Mouse (Mus musculus): Measurements from ENCODE around the gene Cd28.

GRCm38 (mm10) chr1:60779176-60779575 lies 62.6 kb downstream of the Cd28 start:
- TF ChIP-seq CEBPB (IDR thresholded peaks at IDR 0.05; ENCODE audit: insufficient read depth, poor library complexity, severe bottlenecking) (no peak), E2F4 (IDR thresholded peaks at IDR 0.05; ENCODE audit: insufficient read depth) (no peak), REST (IDR thresholded peaks at IDR 0.05; ENCODE audit: insufficient read depth, insufficient read length) (no peak), POLR2A (IDR thresholded peaks at IDR 0.05; ENCODE audit: insufficient read length, low read depth) (no peak), SRF (IDR thresholded peaks at IDR 0.05; ENCODE audit: control insufficient read depth, insufficient read length, low read depth) (no peak), USF1 (IDR thresholded peaks at IDR 0.05; ENCODE audit: low read depth) (no peak), MAX (IDR thresholded peaks at IDR 0.05; ENCODE audit: low read depth) (no peak), MYOD1 (IDR thresholded peaks at IDR 0.05; ENCODE audit: control insufficient read depth in 1 of 3, insufficient read length in 2 of 3, low read depth in 2 of 3) (no peak), POLR2AphosphoS2 (IDR thresholded peaks at IDR 0.05; ENCODE audit: insufficient read length, low read depth) (no peak), TCF12 (IDR thresholded peaks at IDR 0.05; ENCODE audit: insufficient read depth, poor library complexity, severe bottlenecking) (no peak), TCF3 (IDR thresholded peaks at IDR 0.05; ENCODE audit: insufficient read length, low read depth) (no peak), MYOG (IDR thresholded peaks at IDR 0.05; ENCODE audit: control insufficient read depth in 1 of 3, insufficient read depth in 1 of 3, insufficient read length in 2 of 3, low read depth in 2 of 3) (no peak)

Data from myocyte (in vitro differentiated cells).